Mouse (Mus musculus): ENCODE data around the gene Cep63.

Cep63 gene

DNA sequence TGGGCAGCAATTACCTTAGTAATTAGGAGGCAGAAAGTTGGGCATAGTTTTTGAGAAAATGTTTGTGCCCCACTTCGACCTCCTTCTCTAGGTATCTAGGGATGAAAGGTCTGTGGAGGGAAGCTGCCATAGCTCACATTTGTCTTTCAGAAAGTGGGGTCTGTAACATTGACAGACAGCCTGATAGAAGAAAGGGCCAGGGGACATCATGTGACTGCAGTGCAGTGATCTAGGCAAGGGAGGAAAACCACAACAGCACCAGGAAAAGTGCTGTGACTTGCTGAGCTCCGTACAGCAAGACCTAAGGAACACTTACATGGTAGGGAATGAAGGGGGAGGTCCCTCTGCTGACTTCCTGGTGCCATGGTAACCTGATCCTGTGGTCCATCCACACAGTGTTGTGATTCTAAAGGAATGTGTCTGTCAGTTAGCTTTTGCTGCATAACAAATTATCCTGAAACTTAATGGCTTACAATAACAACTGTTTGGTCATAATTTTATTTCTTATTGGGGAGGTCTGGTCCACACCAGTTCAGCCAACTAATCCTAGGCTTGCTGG is 5.3 kb upstream of the Cep63 start:
- no peak for DNase-seq (ENCODE audit: low read depth, low spot score)

- no peak for DNase-seq (ENCODE audit: low read depth, low spot score)
Observed at GRCm38 (mm10) chr9:102629052-102629451, 2.7 kb upstream of the Cep63 start.

- DNase-seq (ENCODE audit: low read depth, low spot score), result peak; percentile 8
Observed at GRCm38 (mm10) chr9:102627442-102627841, 1.1 kb upstream of the Cep63 start.

DNA sequence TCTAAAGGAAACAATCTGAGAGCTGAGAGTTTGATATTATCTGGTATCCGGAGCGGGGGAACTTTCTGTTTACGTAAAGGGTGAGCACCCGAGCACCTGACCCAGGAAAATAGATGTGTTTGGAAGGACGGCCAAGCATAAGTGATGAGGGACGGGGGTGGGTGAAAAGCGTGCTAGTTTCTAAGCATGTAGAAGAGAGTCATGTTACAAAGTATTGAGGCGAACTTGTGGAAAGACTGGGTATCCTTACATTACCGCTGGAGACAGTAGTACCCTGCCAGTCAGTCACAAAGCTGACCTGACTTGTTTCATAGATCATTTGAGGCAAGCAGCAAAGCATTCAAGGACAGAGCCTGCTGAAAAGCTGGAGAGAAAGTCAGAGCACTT is 498 bp upstream of the Cep63 start:
- no peak for DNase-seq (ENCODE audit: low read depth, low spot score)

- DNase-seq (ENCODE audit: low read depth, low spot score), result no peak
Observed at GRCm38 (mm10) chr9:102625401-102625982, 842 bp downstream of the Cep63 start.

GRCm38 (mm10) chr9:102623581-102623980 is 2.8 kb downstream of the Cep63 start:
- DNase-seq (ENCODE audit: low read depth, low spot score), result no peak

DNA sequence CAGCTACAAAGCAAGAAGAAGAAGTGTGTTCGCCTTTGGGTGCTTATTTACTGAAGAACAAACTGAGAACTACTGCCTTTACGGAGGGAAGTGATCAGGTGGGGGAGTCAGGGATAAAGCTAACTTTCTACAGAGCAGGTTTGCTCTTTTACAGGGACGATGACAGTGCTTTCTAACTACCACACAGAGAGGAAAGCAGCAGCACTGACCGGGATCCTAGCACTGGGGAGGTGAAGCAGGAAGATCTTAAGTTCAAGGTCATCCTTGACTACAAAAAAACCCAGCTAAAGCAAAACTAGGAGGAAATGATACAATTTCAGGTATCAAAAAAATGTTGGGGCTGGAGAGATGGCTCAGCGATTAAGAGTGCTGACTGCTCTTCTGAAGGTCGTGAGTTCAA is 3.5 kb downstream of the Cep63 start:
- no peak for DNase-seq (ENCODE audit: low read depth, low spot score)

GRCm38 (mm10) chr9:102622192-102622857 is 4.0 kb downstream of the Cep63 start:
- peak; percentile 75 for DNase-seq (ENCODE audit: low read depth, low spot score)

DNA sequence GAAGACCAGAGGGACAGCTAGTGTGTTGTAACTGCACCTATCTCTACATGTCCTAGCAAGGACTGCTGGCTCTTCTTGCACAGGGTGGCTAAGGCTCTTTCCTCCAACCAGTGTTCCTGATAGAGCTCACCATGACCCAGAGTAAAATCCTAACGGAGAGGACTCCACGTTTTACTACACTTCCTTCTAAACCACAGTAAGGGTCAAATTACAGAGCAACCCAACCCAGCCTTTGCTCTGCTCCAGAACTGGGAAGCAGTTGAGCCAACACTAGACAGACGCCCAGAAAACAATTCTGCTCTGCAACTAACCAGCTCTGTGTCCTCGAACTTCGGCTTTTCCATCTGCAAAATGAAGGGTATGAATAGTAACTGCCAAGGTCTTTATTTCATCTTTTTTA is 4.9 kb downstream of the Cep63 start:
- no peak for DNase-seq (ENCODE audit: low read depth, low spot score)

GRCm38 (mm10) chr9:102616267-102616666 is 10.1 kb downstream of the Cep63 start:
- DNase-seq (ENCODE audit: low read depth, low spot score), result no peak

DNA sequence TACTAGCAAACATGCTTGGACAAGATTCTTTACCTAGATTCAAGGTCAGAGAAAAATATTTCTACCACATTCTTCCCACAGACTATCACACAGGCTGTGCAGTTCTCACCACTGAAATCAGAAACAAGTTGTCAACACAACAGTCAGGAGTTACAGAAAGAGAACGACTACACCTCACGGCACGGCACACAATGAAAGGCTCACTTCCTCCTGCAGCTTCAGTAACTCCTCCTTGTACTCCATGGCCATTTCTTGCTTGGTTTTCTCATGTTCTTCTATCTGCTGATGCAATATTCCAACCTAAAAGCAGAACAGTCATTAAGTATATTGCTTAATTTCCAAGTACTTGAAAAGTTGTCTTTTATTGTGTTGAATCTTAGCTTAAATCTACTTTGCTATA is 11.3 kb downstream of the Cep63 start:
- DNase-seq (ENCODE audit: low read depth, low spot score), result peak; percentile 39

DNA sequence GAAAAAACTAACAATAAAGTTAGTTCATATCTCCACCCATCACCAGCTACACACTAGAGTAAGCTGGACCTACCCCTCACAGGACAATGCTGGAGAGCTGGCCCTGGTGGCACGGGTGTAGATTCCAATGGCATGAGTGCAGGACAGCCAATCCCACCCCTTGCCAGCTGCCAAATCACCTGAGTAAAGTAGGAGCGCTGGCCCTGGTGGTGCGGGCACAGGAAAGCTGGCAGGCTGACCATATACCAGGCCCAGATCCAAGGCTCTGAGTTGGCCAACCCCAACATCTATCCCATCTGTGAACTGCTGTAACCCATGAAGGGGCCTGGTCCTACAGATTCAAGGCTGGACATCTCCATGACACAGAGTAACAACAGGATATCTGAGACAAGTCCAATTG is 17.1 kb downstream of the Cep63 start:
- no peak for DNase-seq (ENCODE audit: low read depth, low spot score)

- DNase-seq (ENCODE audit: low read depth, low spot score), result no peak
Observed at GRCm38 (mm10) chr9:102607471-102607870, 18.9 kb downstream of the Cep63 start.

GRCm38 (mm10) chr9:102605162-102605561 is 21.2 kb downstream of the Cep63 start:
- DNase-seq (ENCODE audit: low read depth, low spot score), result no peak

GRCm38 (mm10) chr9:102601666-102602065 is 24.7 kb downstream of the Cep63 start:
- DNase-seq (ENCODE audit: low read depth, low spot score), result no peak

- no peak for DNase-seq (ENCODE audit: low read depth, low spot score)
Observed at GRCm38 (mm10) chr9:102601187-102601586, 25.1 kb downstream of the Cep63 start.

- DNase-seq (ENCODE audit: low read depth, low spot score), result no peak
Observed at GRCm38 (mm10) chr9:102595662-102596436, 30.5 kb downstream of the Cep63 start.

- no peak for DNase-seq (ENCODE audit: low read depth, low spot score)
Observed at GRCm38 (mm10) chr9:102594667-102595393, 31.5 kb downstream of the Cep63 start.

GRCm38 (mm10) chr9:102587347-102587746 is 39.0 kb downstream of the Cep63 start:
- DNase-seq (ENCODE audit: low read depth, low spot score), result no peak

DNA sequence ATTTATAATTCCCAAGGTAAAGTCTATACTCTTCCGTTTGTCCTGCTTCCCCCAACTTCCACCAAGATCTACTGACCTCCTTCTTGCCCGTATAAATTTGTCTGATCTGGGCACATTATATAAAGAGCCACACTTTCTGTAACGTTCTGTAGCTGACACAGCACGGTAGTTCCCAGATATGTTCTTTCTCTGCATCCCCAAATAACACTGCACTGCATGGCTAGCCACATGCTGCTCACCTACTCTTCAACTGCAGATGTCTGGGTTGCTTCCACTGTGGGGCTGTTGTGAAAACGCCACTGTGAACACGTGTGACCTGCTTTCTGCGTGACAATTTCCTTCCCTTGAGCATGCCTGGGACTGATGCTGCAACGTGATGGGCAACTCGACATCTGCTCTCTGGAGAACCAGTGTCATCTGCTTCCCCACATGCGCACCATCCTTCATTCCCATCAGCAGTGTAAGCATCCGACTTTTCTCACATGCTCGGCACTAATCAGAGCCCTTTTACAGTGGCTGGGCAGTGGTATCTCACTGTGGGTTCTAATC is 44.3 kb downstream of the Cep63 start:
- no peak for DNase-seq (ENCODE audit: low read depth, low spot score)

- no peak for DNase-seq (ENCODE audit: low read depth, low spot score)
Observed at GRCm38 (mm10) chr9:102577480-102577879, 48.9 kb downstream of the Cep63 start.

GRCm38 (mm10) chr9:102572888-102573287 is 53.4 kb downstream of the Cep63 start:
- no peak for DNase-seq (ENCODE audit: low read depth, low spot score)

Measured in A20 (cell line).